Mouse (Mus musculus): ENCODE data around the gene Frmd5.

DNA sequence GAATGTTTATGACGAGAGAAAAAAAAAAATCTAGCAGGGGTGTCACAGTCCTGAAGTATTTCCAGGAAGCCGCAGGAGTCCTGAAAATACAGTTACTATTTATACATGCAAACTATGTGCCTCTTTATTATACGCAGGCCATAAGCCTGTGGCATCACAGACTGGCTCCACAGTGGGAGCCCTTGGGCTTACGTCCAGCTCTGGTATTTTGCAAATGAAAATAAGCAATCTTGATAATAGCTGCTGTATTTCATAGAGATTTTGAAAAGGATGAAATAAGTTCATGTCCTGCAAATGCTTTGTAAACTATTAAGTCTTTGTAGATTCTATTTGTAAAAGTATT is 145.8 kb downstream of the Frmd5 start:
- TF ChIP-seq POLR2A (IDR thresholded peaks at IDR 0.05; ENCODE audit: control insufficient read depth, extremely low read depth, insufficient read depth, low read length, poor library complexity) (no peak), CTCF (IDR thresholded peaks at IDR 0.05; ENCODE audit: borderline replicate concordance, control insufficient read depth, extremely low read depth, insufficient read depth, low read length, poor library complexity) (no peak)

Measured in thymus, adult 2 months (tissue).